Mouse (Mus musculus): ENCODE results near the gene Mcu. TPM values are rescaled to one million over a fixed set of nuclear protein-coding genes. Genes with fewer than 3 reads are reported as not detected.

Mcu gene
- polyA plus RNA-seq, 1 experiment from 2014 or later: 36.0 TPM

DNA sequence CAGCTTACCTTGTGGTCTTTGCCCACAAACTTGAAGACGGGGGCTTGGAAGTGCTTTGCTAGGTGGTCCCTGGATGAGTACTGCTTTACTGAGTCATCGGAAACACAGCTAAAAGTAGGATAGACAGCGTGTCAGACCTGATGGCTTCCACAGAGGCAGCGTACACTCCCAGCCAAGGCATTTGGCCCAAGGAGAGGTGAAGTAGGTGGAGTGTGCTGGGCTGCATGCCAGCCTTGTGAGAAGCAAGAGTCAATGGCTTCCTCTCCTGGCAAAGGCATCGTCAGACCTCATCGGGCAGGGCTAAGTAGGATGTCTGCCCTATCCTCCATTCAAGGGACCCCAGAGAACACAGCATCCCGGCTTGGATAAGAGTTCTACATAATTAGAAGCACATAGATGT is 191.1 kb downstream of the Mcu start:
- WGBS: 85% methylated on average over 7 of the region's 7 CpGs
- no peaks in the 10 kb centered on the region for H3K27me3 ChIP-seq (ENCODE audit: control insufficient read depth, insufficient read depth, low read length)
- H3K27ac ChIP-seq (ENCODE audit: low read depth, low read length): no peak overlapping the region
- H3K4me2 ChIP-seq (replicated peaks; ENCODE audit: low read depth, low read length): no peak overlapping the region
- peaks cover 10% of the 10 kb centered on the region; the same call in 1 of the 2 replicates for H3K4me1 ChIP-seq (ENCODE audit: control insufficient read depth, insufficient read depth, low read length)
- no peak overlapping the region for H3K4me3 ChIP-seq (ENCODE audit: low read length)
- no peaks in the 10 kb centered on the region for H3K9me3 ChIP-seq (ENCODE audit: control insufficient read depth, low read length)
- no peak for ATAC-seq (ENCODE audit: low FRiP score, low TSS enrichment)
- no peak overlapping the region for H3K9ac ChIP-seq (ENCODE audit: low read depth, low read length)
- no peaks in the 10 kb centered on the region for H3K36me3 ChIP-seq (ENCODE audit: control insufficient read depth, insufficient read depth, low read length)

DNA sequence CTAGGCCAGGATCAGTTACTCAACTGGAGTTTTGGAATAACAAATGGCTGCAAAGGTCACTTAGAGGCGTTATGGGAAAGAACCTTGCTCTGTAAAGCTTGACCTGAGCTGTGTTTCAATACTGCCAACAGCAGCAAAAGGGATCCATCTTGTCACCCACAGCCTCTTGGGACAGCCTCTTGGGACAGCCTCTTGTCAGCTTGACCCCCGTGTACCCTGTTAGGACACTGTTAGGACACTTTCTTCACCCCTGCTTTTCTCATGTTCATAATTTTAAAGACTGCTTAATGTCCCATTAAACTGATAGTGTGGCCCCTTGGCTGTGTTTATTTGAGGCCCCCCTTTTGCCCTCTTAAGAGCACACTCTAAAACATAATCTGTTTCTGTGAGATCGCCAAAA is 192.0 kb downstream of the Mcu start:
- Histone ChIP-seq H3K36me3 (ENCODE audit: control insufficient read depth, insufficient read depth, low read length) (no peaks in the 10 kb centered on the region), H3K9me3 (ENCODE audit: control insufficient read depth, low read length) (no peaks in the 10 kb centered on the region), H3K4me3 (ENCODE audit: low read length) (no peak overlapping the region), H3K9ac (ENCODE audit: low read depth, low read length) (no peak overlapping the region), H3K27ac (ENCODE audit: low read depth, low read length) (no peak overlapping the region), H3K4me1 (ENCODE audit: control insufficient read depth, insufficient read depth, low read length) (peaks cover 9% of the 10 kb centered on the region; the same call in 1 of the 2 replicates), H3K27me3 (ENCODE audit: control insufficient read depth, insufficient read depth, low read length) (no peaks in the 10 kb centered on the region), H3K4me2 (replicated peaks; ENCODE audit: low read depth, low read length) (no peak overlapping the region)
- 14% methylated on average over 3 of the region's 3 CpGs for WGBS
- ATAC-seq (ENCODE audit: low FRiP score, low TSS enrichment): peak; percentile 51; the same call in 1 of the 2 replicates

DNA sequence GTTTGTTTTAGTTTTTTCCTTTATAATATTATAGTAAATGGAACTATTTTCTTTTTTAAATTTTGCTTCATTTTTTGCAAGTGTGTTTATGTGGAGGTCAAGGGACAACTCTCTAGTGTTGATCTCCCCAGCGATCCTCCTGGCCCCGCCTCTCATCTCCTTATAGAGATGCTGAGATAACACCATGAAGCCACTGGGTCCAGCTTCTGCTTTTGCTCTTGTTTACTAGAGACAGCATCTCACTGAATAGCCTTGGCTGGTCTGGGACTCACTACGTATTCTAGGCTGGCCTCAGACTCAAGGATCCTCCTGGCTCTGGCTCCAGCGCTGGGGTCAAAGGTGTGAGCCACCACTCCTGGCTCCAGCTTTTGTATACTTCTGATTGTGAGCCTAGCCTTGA is 197.0 kb downstream of the Mcu start:
- Histone ChIP-seq H3K4me2 (replicated peaks; ENCODE audit: low read depth, low read length) (no peak overlapping the region), H3K4me1 (ENCODE audit: control insufficient read depth, insufficient read depth, low read length) (peaks cover 5% of the 10 kb centered on the region; the same call in 1 of the 2 replicates), H3K9ac (ENCODE audit: low read depth, low read length) (no peak overlapping the region), H3K9me3 (ENCODE audit: control insufficient read depth, low read length) (no peaks in the 10 kb centered on the region), H3K27ac (ENCODE audit: low read depth, low read length) (no peak overlapping the region), H3K4me3 (ENCODE audit: low read length) (no peak overlapping the region), H3K36me3 (ENCODE audit: control insufficient read depth, insufficient read depth, low read length) (no peaks in the 10 kb centered on the region), H3K27me3 (ENCODE audit: control insufficient read depth, insufficient read depth, low read length) (no peaks in the 10 kb centered on the region)
- 85% methylated on average over 4 of the region's 4 CpGs for WGBS
- no peak for ATAC-seq (ENCODE audit: low FRiP score, low TSS enrichment)

DNA sequence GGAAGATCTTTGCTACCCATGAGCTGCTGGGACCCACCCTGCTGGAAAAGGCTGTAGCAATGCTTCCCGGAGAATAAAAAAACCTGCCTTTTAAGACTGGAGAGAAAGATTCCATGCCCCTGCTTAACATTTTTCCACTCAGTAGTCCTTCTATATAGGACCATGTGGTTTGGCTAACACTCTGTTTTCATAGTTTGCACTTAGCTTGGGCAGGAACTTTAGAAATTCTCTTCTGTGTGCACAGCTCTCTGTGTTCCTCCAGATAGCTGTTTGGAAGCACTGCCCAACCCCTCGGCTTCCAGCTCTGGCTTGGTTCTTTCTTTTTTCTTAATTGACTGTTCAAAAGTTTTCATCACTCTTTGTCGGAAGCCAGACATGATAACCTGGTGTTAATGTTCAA is 199.9 kb downstream of the Mcu start:
- Histone ChIP-seq H3K27me3 (ENCODE audit: control insufficient read depth, insufficient read depth, low read length) (no peaks in the 10 kb centered on the region), H3K27ac (ENCODE audit: low read depth, low read length) (no peak overlapping the region), H3K9ac (ENCODE audit: low read depth, low read length) (no peak overlapping the region), H3K36me3 (ENCODE audit: control insufficient read depth, insufficient read depth, low read length) (no peaks in the 10 kb centered on the region), H3K4me1 (ENCODE audit: control insufficient read depth, insufficient read depth, low read length) (no peaks in the 10 kb centered on the region), H3K4me2 (replicated peaks; ENCODE audit: low read depth, low read length) (no peak overlapping the region), H3K9me3 (ENCODE audit: control insufficient read depth, low read length) (no peaks in the 10 kb centered on the region), H3K4me3 (ENCODE audit: low read length) (no peak overlapping the region)
- no peak for ATAC-seq (ENCODE audit: low FRiP score, low TSS enrichment)
- 86% methylated on average over 3 of the region's 3 CpGs for WGBS

DNA sequence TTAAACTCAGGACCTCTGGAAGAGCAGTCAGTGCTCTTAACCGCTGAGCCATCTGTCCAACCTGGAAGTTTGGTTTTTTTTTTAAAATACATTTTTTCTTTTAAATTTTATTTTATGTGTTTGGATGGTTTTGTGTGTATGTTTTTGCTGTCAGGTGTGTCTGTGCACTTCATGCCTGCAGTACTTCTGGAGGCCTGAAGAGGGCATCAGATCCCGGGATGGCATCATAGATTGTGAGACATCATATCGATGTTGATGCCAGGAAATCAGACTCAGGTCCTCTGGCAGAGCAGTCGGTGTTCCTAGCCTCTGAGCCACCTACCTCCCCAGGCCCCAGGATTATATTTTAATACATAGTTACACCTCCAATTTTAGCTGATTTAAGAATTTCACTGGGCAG is 202.8 kb downstream of the Mcu start:
- H3K4me3 ChIP-seq (ENCODE audit: low read length): no peak overlapping the region
- ATAC-seq (ENCODE audit: low FRiP score, low TSS enrichment): no peak
- no peaks in the 10 kb centered on the region for H3K9me3 ChIP-seq (ENCODE audit: control insufficient read depth, low read length)
- WGBS: 94% methylated on average over 4 of the region's 4 CpGs
- H3K4me1 ChIP-seq (ENCODE audit: control insufficient read depth, insufficient read depth, low read length): 0 out of 2 replicates have a peak, but pooled peaks cover 3% of the 10 kb centered on the region
- H3K27me3 ChIP-seq (ENCODE audit: control insufficient read depth, insufficient read depth, low read length): no peaks in the 10 kb centered on the region
- no peak overlapping the region for H3K27ac ChIP-seq (ENCODE audit: low read depth, low read length)
- no peaks in the 10 kb centered on the region for H3K36me3 ChIP-seq (ENCODE audit: control insufficient read depth, insufficient read depth, low read length)
- no peak overlapping the region for H3K4me2 ChIP-seq (replicated peaks; ENCODE audit: low read depth, low read length)
- no peak overlapping the region for H3K9ac ChIP-seq (ENCODE audit: low read depth, low read length)

DNA sequence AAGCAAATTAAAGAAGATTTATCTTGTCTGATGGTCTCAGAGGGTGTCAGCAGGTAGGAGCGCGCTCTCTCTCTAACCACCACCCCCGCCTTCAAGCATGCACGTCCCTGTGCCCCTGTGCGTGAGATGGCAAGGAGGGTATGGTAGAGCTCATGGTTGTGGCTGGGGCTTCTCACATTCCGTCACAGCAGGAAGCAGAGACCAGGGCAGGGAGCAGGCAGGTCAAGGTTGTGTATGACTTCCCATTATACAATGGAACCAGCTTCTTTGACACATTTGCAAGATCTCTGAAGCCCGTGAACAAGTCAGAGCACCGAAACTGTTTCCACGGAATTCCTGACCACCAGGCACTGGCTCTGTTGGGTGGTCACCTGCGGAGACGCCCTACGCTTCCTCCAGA is 206.2 kb downstream of the Mcu start:
- no peak overlapping the region for H3K9ac ChIP-seq (ENCODE audit: low read depth, low read length)
- ATAC-seq (ENCODE audit: low FRiP score, low TSS enrichment): no peak

DNA sequence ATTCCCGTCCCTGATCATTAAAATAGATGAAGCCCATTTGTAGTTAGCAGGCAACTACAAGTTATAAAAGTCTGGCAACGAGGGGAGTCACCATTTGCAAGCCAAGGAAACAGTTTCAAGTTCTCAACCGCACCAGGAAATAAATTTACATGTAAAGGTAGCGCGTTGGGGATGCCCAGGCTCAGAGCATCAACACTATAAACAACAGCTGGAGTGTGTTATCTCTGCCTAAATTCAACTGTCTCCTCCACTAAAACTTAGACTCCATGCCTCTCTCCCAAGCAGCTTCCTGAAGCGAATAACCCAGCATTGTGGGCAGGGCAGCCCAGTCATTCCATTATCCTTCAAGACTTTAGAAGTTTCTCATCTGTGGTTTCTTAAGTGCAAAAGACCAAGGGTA is 208.0 kb downstream of the Mcu start:
- Histone ChIP-seq H3K36me3 (ENCODE audit: control insufficient read depth, insufficient read depth, low read length) (no peaks in the 10 kb centered on the region), H3K4me1 (ENCODE audit: control insufficient read depth, insufficient read depth, low read length) (0 out of 2 replicates have a peak, but pooled peaks cover 4% of the 10 kb centered on the region), H3K27me3 (ENCODE audit: control insufficient read depth, insufficient read depth, low read length) (no peaks in the 10 kb centered on the region), H3K27ac (ENCODE audit: low read depth, low read length) (no peak overlapping the region), H3K4me2 (replicated peaks; ENCODE audit: low read depth, low read length) (no peak overlapping the region), H3K4me3 (ENCODE audit: low read length) (no peak overlapping the region), H3K9me3 (ENCODE audit: control insufficient read depth, low read length) (no peaks in the 10 kb centered on the region), H3K9ac (ENCODE audit: low read depth, low read length) (no peak overlapping the region)
- ATAC-seq (ENCODE audit: low FRiP score, low TSS enrichment): peak; percentile 68; the same call in 1 of the 2 replicates
- 12% methylated on average over 6 of the region's 6 CpGs for WGBS

More for the DNA sequence above, 206.2 kb downstream of the Mcu start:
- Histone ChIP-seq H3K4me2 (replicated peaks; ENCODE audit: low read depth, low read length) (no peak overlapping the region), H3K27me3 (ENCODE audit: control insufficient read depth, insufficient read depth, low read length) (no peaks in the 10 kb centered on the region), H3K27ac (ENCODE audit: low read depth, low read length) (no peak overlapping the region), H3K4me3 (ENCODE audit: low read length) (no peak overlapping the region), H3K4me1 (ENCODE audit: control insufficient read depth, insufficient read depth, low read length) (0 out of 2 replicates have a peak, but pooled peaks cover 4% of the 10 kb centered on the region), H3K36me3 (ENCODE audit: control insufficient read depth, insufficient read depth, low read length) (no peaks in the 10 kb centered on the region), H3K9me3 (ENCODE audit: control insufficient read depth, low read length) (no peaks in the 10 kb centered on the region)
- WGBS: 61% methylated on average over 12 of the region's 12 CpGs

DNA sequence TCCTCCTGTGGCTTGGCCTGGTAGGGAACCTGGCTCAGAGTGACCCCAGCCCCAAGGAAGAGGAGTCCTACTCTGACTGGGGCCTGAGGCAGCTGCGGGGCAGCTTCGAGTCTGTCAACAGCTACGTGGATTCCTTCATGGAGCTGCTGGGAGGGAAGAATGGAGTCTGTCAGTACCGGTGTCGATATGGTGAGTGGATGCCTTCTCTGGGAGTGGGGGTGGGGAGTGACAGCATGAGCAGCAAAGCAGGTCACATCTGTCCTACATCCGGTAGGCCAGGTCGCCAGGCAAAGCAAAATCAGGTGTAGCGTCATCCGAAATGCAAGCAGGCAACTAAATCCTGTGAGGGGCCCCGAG is 212.7 kb downstream of the Mcu start:
- H3K36me3 ChIP-seq (ENCODE audit: control insufficient read depth, insufficient read depth, low read length): no peaks in the 10 kb centered on the region
- H3K9me3 ChIP-seq (ENCODE audit: control insufficient read depth, low read length): no peaks in the 10 kb centered on the region
- no peaks in the 10 kb centered on the region for H3K27me3 ChIP-seq (ENCODE audit: control insufficient read depth, insufficient read depth, low read length)
- no peak overlapping the region for H3K27ac ChIP-seq (ENCODE audit: low read depth, low read length)
- WGBS: 81% methylated on average over 10 of the region's 10 CpGs
- H3K9ac ChIP-seq (ENCODE audit: low read depth, low read length): no peak overlapping the region
- H3K4me1 ChIP-seq (ENCODE audit: control insufficient read depth, insufficient read depth, low read length): 0 out of 2 replicates have a peak, but pooled peaks cover 2% of the 10 kb centered on the region
- ATAC-seq (ENCODE audit: low FRiP score, low TSS enrichment): no peak
- H3K4me2 ChIP-seq (replicated peaks; ENCODE audit: low read depth, low read length): no peak overlapping the region
- no peak overlapping the region for H3K4me3 ChIP-seq (ENCODE audit: low read length)

DNA sequence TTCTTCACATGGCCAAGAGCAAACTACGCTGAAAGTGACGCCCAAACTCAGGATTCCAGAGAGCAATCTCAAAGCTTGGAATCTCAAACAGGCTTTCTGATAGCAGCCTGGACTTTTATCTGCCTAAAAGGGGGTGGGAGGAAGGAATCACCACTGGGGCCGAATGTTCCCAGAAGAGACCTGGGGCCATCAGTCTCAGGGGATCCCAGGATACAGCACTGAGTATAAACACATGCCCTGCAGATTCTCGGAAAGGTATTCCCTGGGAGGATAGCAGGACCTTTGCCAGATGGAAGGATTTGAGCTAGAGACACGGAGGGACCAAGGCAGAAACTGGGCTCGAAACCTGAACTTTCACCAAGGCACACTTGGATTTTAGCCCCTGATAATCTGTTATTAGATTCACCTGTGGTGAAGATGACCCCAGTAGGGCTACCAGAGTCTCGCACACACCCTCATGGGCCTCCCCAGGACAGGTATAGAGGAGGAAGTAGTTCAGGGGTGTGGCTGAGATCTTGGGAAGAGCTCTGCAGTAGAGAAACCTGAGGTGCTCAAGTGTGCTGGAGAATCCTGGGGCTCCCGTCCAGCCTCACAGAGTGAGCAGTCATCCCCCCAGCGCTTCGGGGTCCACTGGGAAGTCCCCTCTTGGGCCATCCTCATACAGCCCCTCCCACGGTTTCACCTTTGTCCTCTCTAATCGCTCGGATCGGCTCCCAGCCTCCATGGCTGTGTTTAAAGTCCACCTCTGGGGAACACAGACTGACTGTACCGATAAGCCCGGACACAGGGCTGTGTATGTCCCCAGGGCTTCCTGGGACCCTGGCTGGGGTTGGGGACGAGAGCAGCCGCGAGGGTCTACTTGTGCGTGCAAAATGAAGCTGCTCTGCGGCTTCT is 213.3 kb downstream of the Mcu start, which contains the start of gene Pla2g12b:
TSS of gene Pla2g12b (plus strand) at position 762 of the 894 bp plus-strand sequence.
- peak; percentile 47; the same call in 1 of the 2 replicates for ATAC-seq (ENCODE audit: low FRiP score, low TSS enrichment)
- no peak within 1 kb of the TSS for H3K27ac ChIP-seq (ENCODE audit: low read depth, low read length)
- no peaks in the 10 kb centered on the region for H3K36me3 ChIP-seq (ENCODE audit: control insufficient read depth, insufficient read depth, low read length)
- H3K9ac ChIP-seq (ENCODE audit: low read depth, low read length): no peak within 1 kb of the TSS
- no peaks in the 10 kb centered on the region for H3K9me3 ChIP-seq (ENCODE audit: control insufficient read depth, low read length)
- H3K4me3 ChIP-seq (ENCODE audit: low read length): no peak within 1 kb of the TSS
- no peak within 1 kb of the TSS for H3K4me2 ChIP-seq (replicated peaks; ENCODE audit: low read depth, low read length)
- WGBS: 71% methylated on average over 21 of the region's 21 CpGs
- no peaks in the 10 kb centered on the region for H3K27me3 ChIP-seq (ENCODE audit: control insufficient read depth, insufficient read depth, low read length)
- H3K4me1 ChIP-seq (ENCODE audit: control insufficient read depth, insufficient read depth, low read length): no peaks in the 10 kb centered on the region

Data from kidney, embryonic 14.5 days (tissue).